Comparison of ENCODE assay signal across 11 mouse cellular contexts in the genomic region with DNA sequence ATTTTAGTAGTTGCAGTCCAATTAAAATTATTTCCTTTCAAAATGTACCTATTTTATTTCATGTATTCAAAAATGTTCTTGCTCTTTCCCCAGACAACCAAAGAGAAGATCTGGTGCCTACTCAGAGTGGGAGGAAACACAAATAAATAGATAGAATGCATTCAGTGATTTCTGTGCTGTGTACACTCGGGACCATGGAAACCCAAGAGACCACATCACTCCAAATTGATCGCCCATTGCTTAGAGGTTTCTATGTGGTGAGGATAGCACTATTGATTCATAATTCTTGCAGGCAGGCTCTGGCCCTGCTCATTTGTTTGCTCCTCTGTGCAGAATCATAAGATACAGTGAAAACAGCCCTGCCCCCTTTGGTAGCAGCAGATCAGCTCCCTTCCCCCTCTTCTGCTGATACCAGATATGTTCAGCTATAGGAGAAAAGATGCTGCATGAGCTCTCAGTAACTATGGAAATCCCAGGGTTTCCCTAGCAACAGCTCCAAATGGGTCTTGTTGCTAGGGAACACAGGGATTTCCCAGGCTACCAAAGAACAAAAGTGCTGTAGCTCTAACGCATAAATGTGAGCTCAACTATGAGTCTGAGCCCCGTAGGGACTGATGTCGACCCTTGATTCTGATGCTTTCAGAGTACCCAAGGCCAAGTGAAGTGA. TPM values are rescaled to one million over a fixed set of nuclear protein-coding genes. Genes with fewer than 3 reads are reported as not detected.
A peak's percentile ranks its signal among the peaks of the same experiment; 100 is the strongest.
DNase-seq lines count a peak whose midpoint lies in the region; ATAC-seq and TF ChIP-seq lines count a peak whose summit lies in the region.
"Had no signal": no experiment of that assay in that cellular context is flagged by ENCODE, and none has a peak within 500 bp of the region (broad histone marks: within the 10 kb centered on the region; RNA-seq: fewer than 3 reads in every experiment).

No protein-coding gene starts in this region.

- H3K9ac ChIP-seq in neural tube, embryonic 14.5 days (replicated peaks; ENCODE audit: low read depth, low read length): no peak overlapping the region
- H3K9ac ChIP-seq in intestine, postnatal 0 days (ENCODE audit: low read depth, low read length): no peak overlapping the region
- H3K9ac ChIP-seq: heart, embryonic 15.5 days had no signal

- H3K4me1 ChIP-seq in forebrain, embryonic 10.5 days: peaks cover 12% of the 10 kb centered on the region
- H3K4me1 ChIP-seq in neural tube, embryonic 14.5 days (ENCODE audit: control insufficient read depth, insufficient read depth, low read length): no peaks in the 10 kb centered on the region; the same call in 1 of the 2 replicates
- H3K4me1 ChIP-seq in intestine, postnatal 0 days (replicated peaks; ENCODE audit: control insufficient read depth, insufficient read depth, low read length): no peaks in the 10 kb centered on the region
- H3K4me1 ChIP-seq: heart, embryonic 15.5 days had no signal

- H3K36me3 ChIP-seq in forebrain, embryonic 10.5 days (replicated peaks): no peaks in the 10 kb centered on the region
- H3K36me3 ChIP-seq in neural tube, embryonic 14.5 days (ENCODE audit: control insufficient read depth, insufficient read depth, low read length): no peaks in the 10 kb centered on the region
- no peaks in the 10 kb centered on the region for H3K36me3 ChIP-seq in intestine, postnatal 0 days (ENCODE audit: control insufficient read depth, insufficient read depth)
- H3K36me3 ChIP-seq: heart, embryonic 15.5 days had no signal

- no peak overlapping the region; the same call in 1 of the 2 replicates for H3K4me2 ChIP-seq in neural tube, embryonic 14.5 days (ENCODE audit: low read depth, low read length)
- H3K4me2 ChIP-seq in intestine, postnatal 0 days (replicated peaks; ENCODE audit: low read depth): no peak overlapping the region
- H3K4me2 ChIP-seq: heart, embryonic 15.5 days had no signal

- H3K27ac ChIP-seq in forebrain, embryonic 10.5 days: peak overlapping the region; percentile 66; the same call in 1 of the 2 replicates
- H3K27ac ChIP-seq in neural tube, embryonic 14.5 days (ENCODE audit: low read depth, low read length): peak overlapping the region; percentile 73
- no peak overlapping the region for H3K27ac ChIP-seq in intestine, postnatal 0 days (ENCODE audit: low read depth, low read length)
- H3K27ac ChIP-seq: heart, embryonic 15.5 days had no signal

- no peaks in the 10 kb centered on the region for H3K27me3 ChIP-seq in forebrain, embryonic 10.5 days (ENCODE audit: poor library complexity, severe bottlenecking)
- no peaks in the 10 kb centered on the region for H3K27me3 ChIP-seq in neural tube, embryonic 14.5 days (ENCODE audit: control insufficient read depth, insufficient read depth, low read length)
- no peaks in the 10 kb centered on the region for H3K27me3 ChIP-seq in intestine, postnatal 0 days (replicated peaks; ENCODE audit: control insufficient read depth, insufficient read depth, low read length)
- H3K27me3 ChIP-seq: heart, embryonic 15.5 days had no signal

- peak; percentile 97 for ATAC-seq in neural tube, embryonic 14.5 days (ENCODE audit: low read depth)
- no peak for ATAC-seq in intestine, postnatal 0 days

- no peak overlapping the region for H3K4me3 ChIP-seq in forebrain, embryonic 10.5 days
- H3K4me3 ChIP-seq in neural tube, embryonic 14.5 days (ENCODE audit: low read depth, low read length): no peak overlapping the region
- no peak overlapping the region for H3K4me3 ChIP-seq in intestine, postnatal 0 days (ENCODE audit: low read depth, low read length)
- H3K4me3 ChIP-seq: heart, embryonic 15.5 days had no signal

- H3K9me3 ChIP-seq in forebrain, embryonic 10.5 days: no peaks in the 10 kb centered on the region
- H3K9me3 ChIP-seq in neural tube, embryonic 14.5 days (ENCODE audit: control insufficient read depth, low read length): no peaks in the 10 kb centered on the region
- no peaks in the 10 kb centered on the region for H3K9me3 ChIP-seq in intestine, postnatal 0 days (ENCODE audit: control insufficient read depth)
- H3K9me3 ChIP-seq: heart, embryonic 15.5 days had no signal

- peak; percentile 23 for DNase-seq in forebrain, embryonic 10.5 days (ENCODE audit: extremely low spot score, low spot score)
- peak; percentile 16 to 64 for DNase-seq in frontal cortex, postnatal 36 days (ENCODE audit: low spot score in 2 of 2)
- peak; percentile 37 to 65 for DNase-seq in left cerebral cortex, adult 9 months (ENCODE audit: low spot score in 2 of 2)
- DNase-seq in ovary, postnatal 10 days (ENCODE audit: low spot score): no peak
- DNase-seq in heart, adult 11 months: no peak
- DNase-seq in adipocyte (ENCODE audit: low spot score): no peak
- DNase-seq: adrenal gland, postnatal 36 days; lung, postnatal 10 days had no signal

- 62% methylated on average over 5 of the region's 5 CpGs for WGBS in forebrain, embryonic 10.5 days
- WGBS in neural tube, embryonic 14.5 days: 34% methylated on average over 5 of the region's 5 CpGs
- WGBS in intestine, postnatal 0 days: 57% methylated on average over 5 of the region's 5 CpGs

- TF ChIP-seq CTCF in intestine, postnatal 0 days (IDR thresholded peaks at IDR 0.05; ENCODE audit: low read depth): no peak

RNA-seq across cellular contexts. Expression of gene Cetn2, which starts 22.7 kb away (rescaled TPM):
- polyA plus RNA-seq in forebrain, embryonic 10.5 days (2016; fragmentation: Nextera tagmentation; extraction: Ambion mirVana): 97.2 and 98.9 TPM in 2 replicates
- 62.6 and 80.1 TPM in 2 replicates for polyA plus RNA-seq in neural tube, embryonic 14.5 days (2014; fragmentation: Nextera tagmentation; extraction: Ambion mirVana)
- polyA plus RNA-seq in intestine, postnatal 0 days (2015; fragmentation: Nextera tagmentation; extraction: Ambion mirVana): 35.9 and 39.2 TPM in 2 replicates

RNA-seq across cellular contexts. Expression of gene Nsdhl, which starts 22.8 kb away (rescaled TPM):
- polyA plus RNA-seq in forebrain, embryonic 10.5 days (2016; fragmentation: Nextera tagmentation; extraction: Ambion mirVana): 39.3 and 40.2 TPM in 2 replicates
- polyA plus RNA-seq in neural tube, embryonic 14.5 days (2014; fragmentation: Nextera tagmentation; extraction: Ambion mirVana): 49.6 and 56.1 TPM in 2 replicates
- polyA plus RNA-seq in intestine, postnatal 0 days (2015; fragmentation: Nextera tagmentation; extraction: Ambion mirVana): 23.5 and 26.4 TPM in 2 replicates

Comparison
In these comparisons a context has a peak if more than half of its experiments do, and no peak if none do; other contexts are left out.
1. DNase-seq: peak in forebrain, embryonic 10.5 days (single experiment), frontal cortex, postnatal 36 days (2 of 2) and left cerebral cortex, adult 9 months (2 of 2); none in ovary, postnatal 10 days (single experiment), heart, adult 11 months (single experiment) and adipocyte (single experiment).